Mouse (Mus musculus) liver, adult 2 months (tissue): ENCODE data around the gene Gimap8. TPM values are rescaled to one million over a fixed set of nuclear protein-coding genes. Genes with fewer than 3 reads are reported as not detected.
A peak's percentile ranks its signal among the peaks of the same experiment; 100 is the strongest.

Experiments used
- DNase-seq: peaks from one replicate; pipeline ENCODE4 v3.0.0-alpha.2; 2011; ENCODE audit warnings: low read depth, low spot score; ENCODE audit errors: extremely low read depth
- H3K27ac ChIP-seq: fragments of 200-500 bp; replicated peaks from 2 replicates; pipeline ENCODE4 v1.5.1; 2012; ENCODE audit warnings: low read depth, mild to moderate bottlenecking, control low read depth, inconsistent platforms, low read length; ENCODE audit not compliant: insufficient read depth
- H3K27me3 ChIP-seq: fragments of 200-500 bp; 2 replicates; pipeline ENCODE4 v1.6.1; 2012; ENCODE audit warnings: mild to moderate bottlenecking, moderate library complexity, low read length, inconsistent platforms; ENCODE audit not compliant: control insufficient read depth, insufficient read depth
- H3K36me3 ChIP-seq: fragments of 200-500 bp; 2 replicates; pipeline ENCODE4 v1.6.1; 2012; ENCODE audit warnings: low read length, inconsistent platforms; ENCODE audit not compliant: control insufficient read depth, insufficient read depth
- H3K4me1 ChIP-seq: fragments of 200-500 bp; 2 replicates; pipeline ENCODE4 v1.6.1; 2011; ENCODE audit warnings: low read length; ENCODE audit not compliant: control insufficient read depth, insufficient read depth
- H3K4me3 ChIP-seq: fragments of 200-500 bp; 2 replicates; pipeline ENCODE4 v1.5.1; 2011; ENCODE audit warnings: low read depth, mild to moderate bottlenecking, control low read depth, low read length, moderate library complexity; ENCODE audit not compliant: insufficient read depth
- H3K79me2 ChIP-seq: fragments of 200-500 bp; 2 replicates; pipeline ENCODE4 v1.6.1; 2012; ENCODE audit warnings: inconsistent platforms, mild to moderate bottlenecking, low read length, moderate library complexity; ENCODE audit not compliant: control insufficient read depth, insufficient read depth
- H3K9ac ChIP-seq: fragments of 200-500 bp; 2 replicates; pipeline ENCODE4 v1.6.1; 2012; ENCODE audit warnings: low read depth, mild to moderate bottlenecking, control low read depth, inconsistent platforms, low read length
- CTCF ChIP-seq: fragments of 200-500 bp; IDR thresholded peaks from 2 replicates; pipeline ENCODE4 v1.5.1; 2011; ENCODE audit warnings: low read depth, low read length, control low read depth
- POLR2A ChIP-seq: fragments of 200-500 bp; IDR thresholded peaks from 2 replicates; pipeline ENCODE4 v1.6.1; 2011; ENCODE audit warnings: low read length, control low read depth; ENCODE audit not compliant: insufficient read depth; ENCODE audit errors: extremely low read depth
- WGBS: fragments of 180-500 bp; shearing (Covaris S2); methylation state at CpG from one replicate; pipeline ENCODE4 v1.1.7; 2018; 5-methylcytosine and 5-hydroxymethylcytosine counted together
- polyA plus RNA-seq: library from polyadenylated mRNA; depleted of rRNA; stranded (reverse); fragments of >200 nt; gene quantifications from 2 replicates; pipeline ENCODE4 v1.2.3, GENCODE M21; 2012
- total RNA-seq: library from RNA; depleted of rRNA; stranded (reverse); fragments of >200 nt; gene quantifications from 2 replicates; pipeline ENCODE4 v1.2.3, GENCODE M21; 2014

The Gimap8 gene
- total and polyA plus RNA-seq, 2 experiments: 1.4 to 6.1 TPM

DNA sequence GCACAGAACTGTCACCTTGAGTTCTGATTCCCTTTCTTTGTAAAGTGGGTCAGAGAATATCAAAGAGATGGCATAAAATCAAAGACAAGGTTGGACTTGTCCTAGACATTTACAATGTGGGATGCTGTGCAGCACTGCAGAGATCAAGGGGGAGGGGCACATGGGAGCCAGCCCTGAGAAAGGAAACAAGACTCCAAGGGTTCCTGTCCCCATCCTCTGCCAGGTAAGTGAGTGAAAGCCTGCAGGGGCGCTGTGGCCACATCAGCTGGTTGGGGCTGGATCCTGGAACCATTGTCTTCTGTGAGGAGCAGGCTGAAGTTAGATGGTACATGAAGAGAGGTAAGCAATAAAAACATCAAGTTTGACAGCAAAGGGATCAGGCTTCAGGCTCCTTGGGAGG lies 23.6 kb upstream of the Gimap8 start:
- H3K4me3 ChIP-seq: no peak overlapping the region
- peaks cover 6% of the 10 kb centered on the region; the same call in 1 of the 2 replicates for H3K27me3 ChIP-seq
- H3K79me2 ChIP-seq: no peaks in the 10 kb centered on the region
- no peak overlapping the region for H3K27ac ChIP-seq
- DNase-seq: no peak
- no peaks in the 10 kb centered on the region for H3K4me1 ChIP-seq
- H3K36me3 ChIP-seq: peaks cover 6% of the 10 kb centered on the region; the same call in 1 of the 2 replicates
- TF ChIP-seq POLR2A (no peak), CTCF (no peak)
- 63% methylated on average over 1 of the region's 1 CpGs for WGBS
- H3K9ac ChIP-seq: no peak overlapping the region

DNA sequence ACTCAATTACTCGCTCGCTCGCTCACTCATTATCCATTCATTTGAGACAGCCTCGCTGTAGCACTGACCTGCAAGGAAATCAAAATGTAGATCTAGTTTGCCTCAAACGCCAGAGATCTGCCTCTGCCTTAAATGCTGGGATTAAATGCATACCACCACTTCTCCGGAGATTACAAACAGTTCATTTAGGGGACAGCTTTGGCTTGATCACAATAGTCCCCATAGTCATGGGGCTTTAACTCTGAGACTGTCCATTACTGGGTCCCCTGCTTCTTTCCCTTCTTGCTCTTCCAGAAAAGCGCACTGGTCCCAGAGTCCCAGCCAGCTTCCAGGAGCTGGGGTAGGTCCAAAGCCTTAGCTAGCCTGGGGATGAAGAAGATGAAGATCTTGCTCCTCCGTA lies 20.6 kb upstream of the Gimap8 start, which contains the start of gene AI854703:
TSS of gene AI854703 (plus strand) at position 301 of the 400 bp plus-strand sequence.
- Histone ChIP-seq H3K36me3 (no peaks in the 10 kb centered on the region), H3K4me1 (no peaks in the 10 kb centered on the region), H3K79me2 (no peaks in the 10 kb centered on the region), H3K9ac (no peak within 1 kb of the TSS), H3K4me3 (peak within 1 kb of the TSS; percentile 20; the same call in 1 of the 2 replicates), H3K27ac (no peak within 1 kb of the TSS), H3K27me3 (peaks cover 12% of the 10 kb centered on the region)
- DNase-seq: no peak
- WGBS: 65% methylated on average over 8 of the region's 8 CpGs
- TF ChIP-seq POLR2A (no peak), CTCF (no peak)

DNA sequence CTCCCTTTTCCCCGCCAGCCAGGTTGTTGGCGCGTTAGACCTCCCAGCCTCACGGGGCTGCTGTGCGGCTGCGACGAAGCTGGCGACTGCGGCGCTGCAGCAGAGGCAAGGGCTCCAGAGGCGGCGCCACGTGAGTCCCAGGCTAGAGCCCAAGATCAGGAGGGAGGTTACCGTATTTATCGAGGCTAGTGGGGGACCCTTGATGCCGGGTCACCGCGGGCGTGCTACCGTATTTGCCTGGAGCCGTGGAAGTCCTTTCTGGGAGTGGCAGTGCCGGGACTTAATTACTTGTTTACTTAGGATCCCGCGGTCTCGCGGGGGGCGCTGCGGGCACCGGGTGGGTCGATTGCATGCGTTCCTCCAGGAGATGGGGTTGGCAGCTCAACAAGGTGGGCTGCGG lies 20.1 kb upstream of the Gimap8 start:
- H3K4me1 ChIP-seq: no peaks in the 10 kb centered on the region
- no peak for TF ChIP-seq CTCF
- TF ChIP-seq POLR2A: no peak
- H3K27me3 ChIP-seq: peaks cover 12% of the 10 kb centered on the region
- no peak overlapping the region for H3K9ac ChIP-seq
- no peak overlapping the region for H3K27ac ChIP-seq
- 2% methylated on average over 32 of the region's 32 CpGs for WGBS
- DNase-seq: peak; percentile 17
- H3K79me2 ChIP-seq: no peaks in the 10 kb centered on the region
- H3K4me3 ChIP-seq: peak overlapping the region; percentile 20; the same call in 1 of the 2 replicates
- H3K36me3 ChIP-seq: no peaks in the 10 kb centered on the region

DNA sequence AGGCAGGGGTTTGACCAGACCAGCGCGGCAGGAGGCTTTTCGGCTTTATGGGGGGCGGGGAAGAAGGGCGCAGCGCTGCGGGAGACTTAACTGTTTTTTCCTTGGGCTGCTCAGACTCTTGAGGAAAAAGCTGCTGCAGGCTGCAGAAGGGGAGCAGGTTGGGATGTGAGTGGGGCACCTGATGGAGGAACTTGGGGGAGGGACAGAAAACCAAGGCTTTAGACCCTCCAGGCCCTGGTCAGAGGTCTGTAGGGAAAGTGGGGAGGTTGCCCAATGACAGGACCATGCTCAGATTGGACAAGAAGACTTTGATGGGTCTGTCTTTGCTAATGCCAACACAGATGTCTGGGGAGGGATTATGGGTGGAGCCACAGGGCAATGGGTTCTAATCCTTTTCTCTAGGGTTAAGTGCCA lies 19.5 kb upstream of the Gimap8 start:
- Histone ChIP-seq H3K27me3 (peaks cover 12% of the 10 kb centered on the region), H3K4me1 (no peaks in the 10 kb centered on the region), H3K36me3 (no peaks in the 10 kb centered on the region), H3K79me2 (no peaks in the 10 kb centered on the region), H3K27ac (no peak overlapping the region), H3K9ac (no peak overlapping the region), H3K4me3 (no peak overlapping the region)
- DNase-seq: no peak
- TF ChIP-seq CTCF: no peak
- TF ChIP-seq POLR2A: no peak
- WGBS: 27% methylated on average over 7 of the region's 7 CpGs

DNA sequence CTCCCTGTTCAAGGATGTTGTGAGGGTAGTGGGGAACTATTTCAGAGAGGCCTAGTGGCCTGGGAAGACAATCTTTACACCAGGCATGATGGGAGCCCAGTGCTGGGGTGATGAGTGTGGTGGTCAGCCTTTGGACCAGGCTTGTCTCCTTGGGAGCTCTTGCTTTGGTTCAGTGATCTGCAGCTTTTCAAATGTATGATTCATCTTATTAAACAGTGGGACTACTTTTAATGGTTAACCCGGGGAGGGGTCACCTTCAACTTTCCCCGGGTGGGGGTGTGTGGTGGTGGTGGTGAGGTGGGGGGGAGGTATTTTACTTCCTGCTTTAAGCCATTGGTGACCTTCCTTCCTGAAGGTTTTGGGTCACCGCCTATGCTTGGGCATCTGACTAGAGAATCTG lies 18.7 kb upstream of the Gimap8 start:
- TF ChIP-seq POLR2A: no peak
- TF ChIP-seq CTCF: no peak
- Histone ChIP-seq H3K9ac (no peak overlapping the region), H3K4me3 (no peak overlapping the region), H3K27ac (no peak overlapping the region), H3K27me3 (peaks cover 12% of the 10 kb centered on the region), H3K36me3 (no peaks in the 10 kb centered on the region), H3K79me2 (no peaks in the 10 kb centered on the region), H3K4me1 (no peaks in the 10 kb centered on the region)
- no peak for DNase-seq
- WGBS: 68% methylated on average over 3 of the region's 3 CpGs

DNA sequence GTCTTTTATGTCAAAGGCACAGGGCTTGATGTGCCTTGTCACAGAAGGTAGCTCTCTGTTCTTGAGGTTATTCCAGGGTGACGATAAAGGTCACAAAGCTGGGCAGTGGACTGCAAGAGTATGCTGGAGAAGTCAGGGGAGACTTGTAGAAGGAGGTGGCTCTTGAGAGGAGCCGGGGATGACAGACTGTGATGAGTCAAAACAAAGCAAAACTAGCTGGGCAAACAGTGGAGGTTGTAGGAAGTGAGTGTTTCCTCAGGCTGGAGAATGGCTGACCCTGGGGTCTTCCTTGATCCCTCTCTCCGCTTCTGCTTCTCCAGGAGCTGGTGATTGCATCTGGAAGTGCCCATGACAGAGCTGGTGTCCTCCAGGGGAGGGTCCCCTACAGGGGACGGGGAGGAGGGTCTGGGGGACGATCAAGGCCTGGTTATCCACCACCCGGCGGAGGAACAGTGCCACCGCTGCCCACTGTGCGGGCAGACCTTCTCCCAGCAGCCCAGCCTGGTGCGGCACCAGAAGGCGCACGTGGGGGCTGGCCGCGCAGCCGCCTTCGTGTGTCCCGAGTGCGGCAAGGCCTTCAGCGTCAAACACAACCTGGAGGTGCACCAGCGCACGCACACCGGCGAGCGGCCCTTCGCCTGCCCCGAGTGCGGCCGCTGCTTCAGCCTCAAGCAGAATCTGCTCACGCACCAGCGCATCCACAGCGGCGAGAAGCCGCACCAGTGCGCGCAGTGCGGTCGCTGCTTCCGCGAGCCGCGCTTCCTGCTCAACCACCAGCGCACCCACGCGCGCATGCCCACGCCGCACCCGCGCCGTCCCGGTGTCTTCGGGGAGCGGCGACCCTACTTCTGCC lies 18.0 kb upstream of the Gimap8 start:
- Histone ChIP-seq H3K27ac (no peak overlapping the region), H3K4me1 (no peaks in the 10 kb centered on the region), H3K36me3 (no peaks in the 10 kb centered on the region), H3K27me3 (peaks cover 12% of the 10 kb centered on the region), H3K4me3 (peak overlapping the region; percentile 54; the same call in 1 of the 2 replicates), H3K79me2 (no peaks in the 10 kb centered on the region), H3K9ac (peak overlapping the region; percentile 47; the same call in 1 of the 2 replicates)
- DNase-seq: no peak
- TF ChIP-seq CTCF: no peak
- no peak for TF ChIP-seq POLR2A
- 34% methylated on average over 54 of the region's 54 CpGs for WGBS
